Mouse (Mus musculus) lung, adult 2 months (tissue): ENCODE data around the gene Zcchc4.

ENCODE experiments used
- CTCF ChIP-seq: fragments of 200-500 bp; IDR thresholded peaks from 2 replicates; pipeline ENCODE4 v1.5.1; 2011; ENCODE audit warnings: mild to moderate bottlenecking, low read length, control low read depth; ENCODE audit not compliant: insufficient read depth
- POLR2A ChIP-seq: fragments of 200-500 bp; IDR thresholded peaks from 2 replicates; pipeline ENCODE4 v1.6.1; 2011; ENCODE audit warnings: low read depth, mild to moderate bottlenecking, control low read depth, low read length, borderline replicate concordance; ENCODE audit errors: extremely low read depth

DNA sequence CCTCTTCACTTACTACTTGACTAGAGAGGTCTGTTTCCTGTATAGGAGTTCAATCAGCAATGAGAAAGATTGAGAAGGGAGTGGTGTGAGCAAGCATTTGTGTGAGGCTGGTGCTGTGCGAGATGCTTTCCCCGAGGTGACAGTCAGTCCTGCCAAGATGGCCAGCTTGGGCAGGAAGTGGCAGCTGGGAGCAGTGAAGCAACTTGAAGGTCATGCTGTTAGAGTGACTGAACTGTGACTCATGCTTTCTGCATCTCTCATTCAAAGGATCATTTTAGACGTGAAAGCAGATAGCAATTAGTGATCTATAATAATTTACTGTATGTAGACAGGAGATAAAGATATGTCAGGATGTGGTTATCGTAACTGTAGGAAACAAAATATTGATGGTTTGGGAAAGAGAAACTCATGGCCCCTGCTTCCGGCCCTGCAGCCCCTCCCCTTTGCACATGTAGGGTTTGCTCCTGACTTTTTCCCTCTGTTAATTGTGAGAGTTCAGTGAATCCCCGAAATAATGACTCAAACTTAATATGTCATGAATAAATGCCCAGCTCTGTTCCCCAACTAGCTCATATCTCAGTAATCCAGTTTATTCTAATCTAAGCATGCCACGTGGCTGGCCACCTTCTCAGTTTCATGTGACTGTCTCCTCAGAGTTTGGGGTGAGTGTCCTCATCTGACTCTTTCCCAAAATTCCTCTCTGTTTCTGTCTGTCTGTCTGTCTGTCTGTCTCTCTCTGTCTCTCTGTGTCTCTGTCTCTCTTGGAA, 11.5 kb downstream of the Zcchc4 start:
- TF ChIP-seq CTCF (no peak), POLR2A (no peak)
